Mouse (Mus musculus): ENCODE measurements around the gene Ralgps1.

The Ralgps1 gene

DNA sequence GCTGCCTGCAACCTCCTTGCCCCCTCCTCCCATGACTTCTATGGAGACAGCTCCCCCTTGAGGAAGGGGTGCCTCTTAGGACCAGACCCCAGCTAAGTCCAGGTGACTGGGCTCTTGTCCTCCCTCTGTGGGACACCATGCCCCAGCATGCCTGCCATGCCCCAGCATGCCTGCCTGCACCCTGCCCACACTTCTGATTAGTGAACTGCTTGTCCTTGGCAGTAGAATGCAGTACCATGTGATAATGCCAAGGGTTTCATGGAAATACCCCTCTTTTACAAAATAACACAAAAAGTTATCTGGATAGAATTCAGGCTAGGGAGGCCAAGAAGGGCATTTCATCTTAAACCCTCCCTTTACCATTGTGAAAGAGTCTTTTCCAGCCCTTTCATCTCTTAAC lies 125.9 kb downstream of the Ralgps1 start:
- DNase-seq (ENCODE audit: low spot score in 2 of 2): no peak

DNA sequence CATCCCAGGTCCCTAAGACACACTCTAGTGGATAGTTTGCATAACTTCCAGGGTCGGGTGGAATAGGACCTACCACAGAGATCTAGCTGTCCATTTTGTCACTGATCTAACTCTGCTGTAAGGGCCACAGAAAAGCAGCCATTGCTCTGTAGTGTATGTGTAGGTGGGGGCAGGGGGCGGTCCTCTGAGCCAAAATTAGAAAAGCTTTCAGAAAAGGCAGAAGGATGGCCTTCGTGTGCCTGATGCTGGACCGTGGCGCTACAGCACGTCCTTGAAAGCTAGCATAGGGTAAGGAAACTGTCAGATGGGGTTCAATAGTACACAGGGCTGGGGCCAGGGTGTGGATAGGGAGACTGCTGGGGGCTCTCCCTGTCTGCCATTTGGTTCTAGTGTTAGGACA lies 126.4 kb downstream of the Ralgps1 start:
- DNase-seq (ENCODE audit: low spot score in 2 of 2): no peak

DNA sequence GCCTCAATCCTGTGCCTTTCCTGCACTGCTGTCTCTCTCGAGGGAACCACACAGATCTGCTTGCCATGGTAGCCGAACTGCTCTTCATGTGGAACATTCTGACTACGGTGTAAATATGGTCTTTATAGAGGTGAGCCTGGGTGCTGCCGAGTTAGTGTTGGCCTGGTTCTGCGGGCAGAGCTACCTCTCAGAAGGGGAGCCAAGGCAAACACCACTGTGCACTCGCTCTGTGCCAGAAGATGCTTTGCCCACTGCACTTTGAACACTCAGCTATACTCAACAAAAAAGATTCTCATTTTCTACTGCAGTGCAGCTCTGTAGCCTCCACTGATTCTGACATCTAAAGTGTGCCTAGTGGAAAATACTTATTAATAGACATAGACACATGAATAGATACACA lies 133.7 kb downstream of the Ralgps1 start:
- no peak for DNase-seq (ENCODE audit: low spot score in 2 of 2)

DNA sequence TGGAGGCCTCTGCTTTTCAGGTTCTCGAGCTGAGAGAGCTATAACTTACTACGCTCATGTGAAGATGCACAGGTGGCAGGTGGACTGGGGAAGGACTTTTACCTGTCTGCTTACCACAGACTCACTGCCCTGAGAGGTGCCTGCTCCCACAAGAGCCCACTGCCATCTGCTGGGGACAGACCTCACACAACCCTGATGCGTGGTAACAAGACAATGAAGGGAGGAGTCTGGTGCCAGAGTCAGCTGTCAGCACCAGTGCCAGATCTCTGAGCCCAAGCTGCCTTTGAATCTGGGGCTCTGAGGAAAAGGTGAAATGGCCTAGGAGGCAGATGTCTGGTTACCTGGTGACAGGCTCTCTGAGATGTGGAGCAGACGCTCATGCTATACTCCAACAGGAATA lies 136.4 kb downstream of the Ralgps1 start:
- no peak for DNase-seq (ENCODE audit: low spot score in 2 of 2)

- DNase-seq (ENCODE audit: low spot score in 2 of 2): no peak
Observed at GRCm38 (mm10) chr2:33233856-33234255, 137.4 kb downstream of the Ralgps1 start.

DNA sequence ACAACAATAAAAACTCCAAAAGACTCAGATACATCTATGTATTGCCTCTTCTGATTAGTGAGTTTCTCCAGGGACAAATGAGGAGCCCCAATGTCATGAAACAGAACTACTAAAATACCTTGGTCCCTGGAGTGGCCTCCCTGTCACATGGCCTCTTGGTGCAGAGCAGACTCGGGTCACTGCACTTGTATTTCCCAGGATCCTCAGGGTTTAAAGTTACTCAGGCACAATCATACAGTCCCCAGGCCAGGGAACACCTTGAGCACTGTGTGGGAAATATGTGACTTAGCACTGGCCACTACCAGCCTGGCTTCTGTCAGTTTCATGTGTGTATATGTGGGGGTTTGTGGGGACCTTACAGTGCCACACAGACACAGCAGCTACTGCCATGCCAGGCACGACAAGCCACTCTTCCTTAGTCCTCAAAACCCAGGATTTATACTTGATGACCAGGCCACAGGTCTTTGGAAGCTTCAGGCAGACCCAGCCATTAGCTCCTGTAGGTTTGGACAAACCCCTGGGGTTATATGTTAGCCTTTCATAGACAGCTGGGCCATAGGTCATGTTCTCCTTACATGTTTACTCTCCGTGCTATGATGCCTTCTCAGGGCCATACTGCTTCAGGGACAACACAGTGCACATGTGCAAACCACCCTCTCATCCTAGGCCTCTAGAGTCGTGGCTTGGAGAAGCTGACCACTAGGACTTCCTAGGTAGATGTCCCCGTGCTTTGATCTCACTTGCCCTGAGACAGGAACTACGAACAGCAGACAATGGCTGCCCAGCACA lies 138.3 kb downstream of the Ralgps1 start:
- DNase-seq (ENCODE audit: low spot score in 2 of 2): no peak

GRCm38 (mm10) chr2:33231788-33232187 lies 139.5 kb downstream of the Ralgps1 start:
- no peak for DNase-seq (ENCODE audit: low spot score in 2 of 2)

DNA sequence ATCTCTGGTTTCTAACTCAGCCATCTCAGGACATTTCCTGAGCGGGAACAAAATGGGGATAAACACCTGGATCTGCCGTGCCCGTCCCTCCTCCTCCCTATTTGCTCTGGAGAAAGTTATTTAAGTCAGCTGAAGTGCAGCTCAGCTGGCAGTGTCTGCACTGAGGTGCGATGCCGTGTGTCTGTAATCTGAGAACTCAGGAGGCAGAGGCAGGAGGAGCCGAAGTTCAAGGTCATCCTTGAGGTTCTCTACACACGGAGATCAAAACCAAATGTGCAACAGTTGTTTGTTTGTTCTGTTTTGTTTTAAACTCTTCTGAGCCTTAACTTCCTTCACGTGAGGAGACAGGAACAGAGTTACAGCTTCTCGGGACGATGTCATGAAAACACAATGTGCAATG lies 140.6 kb downstream of the Ralgps1 start:
- no peak for DNase-seq (ENCODE audit: low spot score in 2 of 2)

- no peak for DNase-seq (ENCODE audit: low spot score in 2 of 2)
Observed at GRCm38 (mm10) chr2:33228551-33228950, 142.7 kb downstream of the Ralgps1 start.

DNA sequence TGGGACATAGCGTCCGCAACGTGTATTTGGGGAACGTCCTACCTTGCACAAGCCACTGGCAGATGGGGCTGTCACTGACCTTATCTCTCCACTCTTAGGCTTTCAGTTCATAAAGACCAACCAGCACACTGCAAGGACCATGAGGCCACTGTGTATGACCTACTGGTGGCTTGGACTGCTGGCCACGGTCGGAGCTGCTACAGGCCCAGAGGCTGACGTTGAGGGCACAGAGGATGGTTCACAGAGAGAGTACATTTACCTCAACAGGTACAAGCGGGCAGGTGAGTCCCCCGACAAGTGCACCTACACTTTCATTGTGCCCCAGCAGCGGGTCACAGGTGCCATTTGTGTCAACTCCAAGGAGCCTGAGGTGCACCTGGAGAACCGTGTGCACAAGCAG lies 143.2 kb downstream of the Ralgps1 start:
- no peak for DNase-seq (ENCODE audit: low spot score in 2 of 2)

- no peak for DNase-seq (ENCODE audit: low spot score in 2 of 2)
Observed at GRCm38 (mm10) chr2:33225921-33226320, 145.4 kb downstream of the Ralgps1 start.

GRCm38 (mm10) chr2:33223656-33224358 lies 147.5 kb downstream of the Ralgps1 start:
- no peak for DNase-seq (ENCODE audit: low spot score in 2 of 2)

DNA sequence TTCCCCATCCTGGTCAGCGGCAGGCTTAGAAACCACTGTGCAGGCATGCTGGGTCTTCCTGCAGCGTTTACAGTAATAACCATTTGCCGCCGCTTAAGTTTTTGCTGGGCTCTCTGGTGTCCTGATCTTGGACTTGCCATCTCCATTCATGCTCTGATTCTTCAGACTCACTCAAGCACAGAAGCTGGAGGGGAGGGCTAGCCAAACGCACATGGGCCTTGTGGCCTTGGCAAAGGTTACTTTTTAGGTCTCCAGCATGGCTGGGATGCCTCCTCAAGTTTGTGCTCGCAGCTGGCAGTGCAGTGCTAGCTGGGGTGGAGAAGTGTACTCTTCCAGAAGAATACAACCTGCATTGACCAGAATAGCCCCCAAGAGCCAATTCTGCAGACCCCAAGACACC lies 148.8 kb downstream of the Ralgps1 start:
- DNase-seq (ENCODE audit: low spot score in 2 of 2): no peak

GRCm38 (mm10) chr2:33221339-33221900 lies 149.9 kb downstream of the Ralgps1 start:
- peak in 1 of 2 experiments; percentile 43 for DNase-seq (ENCODE audit: low spot score in 2 of 2)

- DNase-seq (ENCODE audit: low spot score in 2 of 2): no peak
Observed at GRCm38 (mm10) chr2:33220674-33221338, 150.5 kb downstream of the Ralgps1 start.

DNA sequence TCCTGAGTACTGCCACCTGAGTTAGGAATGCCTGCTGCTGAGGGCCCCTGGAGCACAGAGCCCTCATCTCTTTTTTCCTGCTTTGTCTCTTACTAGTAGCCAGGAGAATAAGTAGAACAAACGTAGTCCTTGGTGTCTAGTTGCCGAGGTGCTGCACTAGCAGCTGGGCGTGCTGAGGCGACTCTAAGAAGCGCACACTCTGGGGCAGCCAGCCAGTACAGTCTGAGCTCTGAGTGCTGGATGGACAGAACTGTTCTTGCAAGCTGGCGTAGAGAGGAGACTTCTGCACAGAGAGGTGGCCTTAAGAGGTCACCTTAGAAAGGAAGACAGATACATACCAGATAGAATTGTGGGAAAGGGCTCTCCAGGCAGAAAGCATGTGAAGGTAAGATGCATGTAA lies 151.0 kb downstream of the Ralgps1 start:
- DNase-seq (ENCODE audit: low spot score in 2 of 2): no peak

GRCm38 (mm10) chr2:33219637-33220036 lies 151.6 kb downstream of the Ralgps1 start:
- DNase-seq (ENCODE audit: low spot score in 2 of 2): no peak

GRCm38 (mm10) chr2:33218903-33219625 lies 152.2 kb downstream of the Ralgps1 start:
- DNase-seq (ENCODE audit: low spot score in 2 of 2): peak; percentile 66 to 67

- DNase-seq (ENCODE audit: low spot score in 2 of 2): no peak
Observed at GRCm38 (mm10) chr2:33217425-33217794, 153.9 kb downstream of the Ralgps1 start.

DNA sequence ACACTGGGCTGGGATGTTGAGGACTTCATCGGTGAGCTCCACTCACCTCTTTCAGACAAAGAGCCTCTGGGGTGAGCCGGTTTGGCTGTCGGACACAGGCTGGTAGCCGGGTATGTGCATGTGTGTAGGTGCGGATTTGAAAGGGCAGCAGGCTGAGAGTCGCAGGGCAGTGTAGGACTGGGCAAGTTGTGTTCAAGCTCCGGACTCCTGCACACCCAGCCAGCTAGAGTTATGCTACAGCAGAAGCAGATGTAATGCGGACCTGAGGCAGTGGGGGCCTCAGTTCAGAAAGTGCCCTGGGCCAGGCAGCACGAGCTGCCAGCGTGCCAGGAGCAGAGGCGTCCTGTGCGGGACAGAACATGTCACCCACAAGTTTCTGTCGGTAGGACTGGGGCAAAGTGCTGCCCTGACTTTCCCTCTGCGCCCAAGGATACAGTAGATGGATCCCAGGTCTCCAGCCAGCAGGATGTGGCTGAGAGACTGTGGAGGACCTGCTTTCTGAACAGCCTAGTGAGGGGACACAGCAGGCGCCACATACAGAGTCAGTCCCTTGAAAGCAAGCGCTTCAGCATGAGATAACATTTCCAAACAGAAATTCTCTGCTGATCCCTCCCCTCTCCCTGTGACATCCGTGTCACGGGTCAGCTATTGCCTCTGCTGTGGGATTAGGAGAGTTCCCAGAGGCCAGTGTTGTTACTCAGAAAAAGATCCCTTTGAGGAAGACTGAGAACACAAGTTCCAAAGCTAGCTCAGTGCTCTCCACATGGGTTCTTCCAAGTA lies 154.5 kb downstream of the Ralgps1 start:
- DNase-seq (ENCODE audit: low spot score in 2 of 2): no peak

Measured in right cerebral cortex, adult 2 months (tissue).